Mouse (Mus musculus): ENCODE measurements around the gene Agr2. TPM values are rescaled to one million over a fixed set of nuclear protein-coding genes. Genes with fewer than 3 reads are reported as not detected.

Agr2 gene
- polyA plus RNA-seq, 1 experiment from 2014 or later: not detected

DNA sequence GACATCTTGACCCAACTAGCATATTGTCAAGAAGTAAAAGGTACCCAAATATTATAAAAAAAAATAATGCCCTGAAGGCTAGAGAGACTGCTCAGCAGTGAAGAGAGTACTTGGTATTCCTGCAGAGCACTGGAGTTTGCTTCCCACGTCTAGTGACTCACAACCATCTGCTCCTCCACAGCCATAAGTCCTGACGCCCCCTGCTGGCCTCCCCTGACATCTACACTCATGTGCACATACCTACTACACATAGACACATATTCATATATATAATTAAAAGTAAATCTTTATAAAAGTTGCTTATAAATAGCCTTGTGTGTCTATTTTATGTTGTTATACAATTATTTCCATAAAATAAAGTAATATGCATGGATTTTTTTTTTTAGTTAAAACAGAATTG is 25.1 kb downstream of the Agr2 start:
- Histone ChIP-seq H3K4me1 (ENCODE audit: control insufficient read depth, insufficient read depth, low read length) (no peaks in the 10 kb centered on the region), H3K9ac (ENCODE audit: low read length) (no peak overlapping the region), H3K27me3 (ENCODE audit: control insufficient read depth, insufficient read depth, low read length) (no peaks in the 10 kb centered on the region), H3K9me3 (ENCODE audit: control insufficient read depth, low read length) (no peaks in the 10 kb centered on the region), H3K27ac (ENCODE audit: low read depth, low read length) (no peak overlapping the region), H3K36me3 (ENCODE audit: control insufficient read depth, insufficient read depth, low read length) (peaks cover 7% of the 10 kb centered on the region; the same call in 1 of the 2 replicates), H3K4me3 (ENCODE audit: low read depth, low read length) (no peak overlapping the region), H3K4me2 (no peak overlapping the region)
- 79% methylated on average over 2 of the region's 2 CpGs for WGBS
- ATAC-seq (ENCODE audit: low FRiP score): no peak
- no peak for DNase-seq (ENCODE audit: low spot score, missing footprints)

- 87% methylated on average over 4 of the region's 4 CpGs for WGBS
- peaks cover 7% of the 10 kb centered on the region; the same call in 1 of the 2 replicates for H3K36me3 ChIP-seq (ENCODE audit: control insufficient read depth, insufficient read depth, low read length)
- H3K27ac ChIP-seq (ENCODE audit: low read depth, low read length): no peak overlapping the region
- no peak for DNase-seq (ENCODE audit: low spot score, missing footprints)
- H3K4me2 ChIP-seq: no peak overlapping the region
- no peak overlapping the region for H3K4me3 ChIP-seq (ENCODE audit: low read depth, low read length)
- no peaks in the 10 kb centered on the region for H3K4me1 ChIP-seq (ENCODE audit: control insufficient read depth, insufficient read depth, low read length)
- ATAC-seq (ENCODE audit: low FRiP score): no peak
- H3K9me3 ChIP-seq (ENCODE audit: control insufficient read depth, low read length): no peaks in the 10 kb centered on the region
- no peaks in the 10 kb centered on the region for H3K27me3 ChIP-seq (ENCODE audit: control insufficient read depth, insufficient read depth, low read length)
- no peak overlapping the region for H3K9ac ChIP-seq (ENCODE audit: low read length)
Observed at GRCm38 (mm10) chr12:36019572-36019971, 26.9 kb downstream of the Agr2 start.

DNA sequence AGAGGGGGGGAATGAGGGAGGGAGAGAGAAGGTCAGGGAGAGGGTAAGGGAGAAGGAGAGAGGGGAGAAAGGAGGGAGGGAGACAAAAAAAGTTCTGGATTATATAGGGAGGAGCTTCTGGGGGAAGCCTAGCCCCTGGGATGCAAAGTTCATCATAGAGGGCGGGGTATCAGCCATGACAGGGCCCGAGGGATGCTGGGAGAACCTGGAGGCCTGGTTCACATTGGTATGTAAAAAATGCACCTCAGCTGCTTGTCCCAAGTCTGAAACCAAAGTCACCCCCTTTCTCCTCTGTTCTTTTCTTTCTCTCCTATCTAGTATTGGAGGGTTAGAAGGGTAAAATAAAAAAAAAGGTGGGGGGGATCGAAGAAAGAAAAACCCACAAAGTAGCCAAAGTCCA is 27.4 kb downstream of the Agr2 start:
- ATAC-seq (ENCODE audit: low FRiP score) (no peak), DNase-seq (ENCODE audit: low spot score, missing footprints) (no peak)
- Histone ChIP-seq H3K27ac (ENCODE audit: low read depth, low read length) (no peak overlapping the region), H3K9ac (ENCODE audit: low read length) (no peak overlapping the region), H3K4me2 (no peak overlapping the region), H3K4me3 (ENCODE audit: low read depth, low read length) (no peak overlapping the region), H3K27me3 (ENCODE audit: control insufficient read depth, insufficient read depth, low read length) (no peaks in the 10 kb centered on the region), H3K36me3 (ENCODE audit: control insufficient read depth, insufficient read depth, low read length) (peaks cover 7% of the 10 kb centered on the region; the same call in 1 of the 2 replicates), H3K9me3 (ENCODE audit: control insufficient read depth, low read length) (no peaks in the 10 kb centered on the region), H3K4me1 (ENCODE audit: control insufficient read depth, insufficient read depth, low read length) (no peaks in the 10 kb centered on the region)
- WGBS: 87% methylated on average over 3 of the region's 3 CpGs

DNA sequence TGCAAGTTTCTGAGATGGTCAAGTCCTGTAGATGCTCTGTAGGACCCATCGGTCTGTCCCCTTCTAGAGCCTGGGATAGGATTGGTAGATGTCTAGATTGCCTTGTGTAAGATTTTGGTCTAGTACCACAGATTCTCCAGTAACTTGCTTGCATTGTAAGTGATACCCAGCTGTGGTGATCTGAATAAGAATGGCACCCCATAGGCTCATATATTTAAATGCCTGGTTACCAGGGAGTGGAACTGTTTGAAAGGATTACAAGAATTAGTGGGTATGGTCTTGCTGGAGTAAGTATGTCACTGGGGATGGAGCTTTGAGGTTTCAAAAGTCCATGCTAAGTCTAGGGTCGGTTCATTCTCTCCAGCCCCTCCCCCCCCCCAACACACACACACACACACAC is 28.0 kb downstream of the Agr2 start:
- peaks cover 7% of the 10 kb centered on the region; the same call in 1 of the 2 replicates for H3K36me3 ChIP-seq (ENCODE audit: control insufficient read depth, insufficient read depth, low read length)
- WGBS: 85% methylated on average over 2 of the region's 2 CpGs

GRCm38 (mm10) chr12:36026126-36026525 is 33.4 kb downstream of the Agr2 start:
- Histone ChIP-seq H3K4me3 (ENCODE audit: low read depth, low read length) (no peak overlapping the region), H3K9ac (ENCODE audit: low read length) (no peak overlapping the region), H3K27ac (ENCODE audit: low read depth, low read length) (no peak overlapping the region), H3K27me3 (ENCODE audit: control insufficient read depth, insufficient read depth, low read length) (no peaks in the 10 kb centered on the region), H3K4me2 (no peak overlapping the region), H3K4me1 (ENCODE audit: control insufficient read depth, insufficient read depth, low read length) (no peaks in the 10 kb centered on the region), H3K9me3 (ENCODE audit: control insufficient read depth, low read length) (no peaks in the 10 kb centered on the region), H3K36me3 (ENCODE audit: control insufficient read depth, insufficient read depth, low read length) (peaks cover 2% of the 10 kb centered on the region; the same call in 1 of the 2 replicates)
- peak; percentile 35 for DNase-seq (ENCODE audit: low spot score, missing footprints)
- 93% methylated on average over 4 of the region's 4 CpGs for WGBS
- ATAC-seq (ENCODE audit: low FRiP score): no peak

More for the DNA sequence above, 28.0 kb downstream of the Agr2 start:
- H3K4me2 ChIP-seq: no peak overlapping the region
- ATAC-seq (ENCODE audit: low FRiP score) (no peak), DNase-seq (ENCODE audit: low spot score, missing footprints) (no peak)
- no peaks in the 10 kb centered on the region for H3K9me3 ChIP-seq (ENCODE audit: control insufficient read depth, low read length)
- no peak overlapping the region for H3K4me3 ChIP-seq (ENCODE audit: low read depth, low read length)
- no peaks in the 10 kb centered on the region for H3K4me1 ChIP-seq (ENCODE audit: control insufficient read depth, insufficient read depth, low read length)
- H3K27ac ChIP-seq (ENCODE audit: low read depth, low read length): no peak overlapping the region
- H3K9ac ChIP-seq (ENCODE audit: low read length): no peak overlapping the region
- no peaks in the 10 kb centered on the region for H3K27me3 ChIP-seq (ENCODE audit: control insufficient read depth, insufficient read depth, low read length)

DNA sequence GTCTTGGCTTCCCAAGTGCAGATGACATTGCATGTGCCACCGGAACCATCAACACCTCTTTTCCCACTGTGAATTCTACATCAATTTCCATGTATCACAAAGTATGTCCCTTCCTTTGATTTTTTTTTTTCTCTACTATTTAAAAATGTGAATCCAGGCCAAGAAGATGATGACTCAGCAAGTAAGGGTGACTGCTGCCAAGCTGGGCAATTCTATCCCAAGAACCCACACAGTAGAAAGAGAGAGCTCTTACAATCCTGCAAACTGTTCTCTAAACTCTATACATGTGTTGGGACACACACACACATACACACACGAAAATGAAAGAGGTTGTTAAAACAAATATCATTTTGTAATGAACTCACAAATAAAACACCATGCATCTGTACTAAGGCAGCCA is 34.5 kb downstream of the Agr2 start:
- no peak for ATAC-seq (ENCODE audit: low FRiP score)
- H3K4me2 ChIP-seq: no peak overlapping the region
- WGBS: 89% methylated on average over 2 of the region's 2 CpGs

GRCm38 (mm10) chr12:36028968-36029645 is 36.4 kb downstream of the Agr2 start:
- Histone ChIP-seq H3K4me1 (ENCODE audit: control insufficient read depth, insufficient read depth, low read length) (no peaks in the 10 kb centered on the region), H3K27me3 (ENCODE audit: control insufficient read depth, insufficient read depth, low read length) (no peaks in the 10 kb centered on the region), H3K4me2 (no peak overlapping the region), H3K4me3 (ENCODE audit: low read depth, low read length) (no peak overlapping the region), H3K9ac (ENCODE audit: low read length) (no peak overlapping the region), H3K9me3 (ENCODE audit: control insufficient read depth, low read length) (no peaks in the 10 kb centered on the region), H3K27ac (ENCODE audit: low read depth, low read length) (no peak overlapping the region), H3K36me3 (ENCODE audit: control insufficient read depth, insufficient read depth, low read length) (no peaks in the 10 kb centered on the region)
- ATAC-seq (ENCODE audit: low FRiP score) (no peak), DNase-seq (ENCODE audit: low spot score, missing footprints) (peak; percentile 33)
- WGBS: 69% methylated on average over 5 of the region's 5 CpGs

More for the DNA sequence above, 34.5 kb downstream of the Agr2 start:
- peak; percentile 35 for DNase-seq (ENCODE audit: low spot score, missing footprints)
- H3K27me3 ChIP-seq (ENCODE audit: control insufficient read depth, insufficient read depth, low read length): no peaks in the 10 kb centered on the region
- no peaks in the 10 kb centered on the region for H3K4me1 ChIP-seq (ENCODE audit: control insufficient read depth, insufficient read depth, low read length)
- no peak overlapping the region for H3K9ac ChIP-seq (ENCODE audit: low read length)
- H3K27ac ChIP-seq (ENCODE audit: low read depth, low read length): no peak overlapping the region
- no peaks in the 10 kb centered on the region for H3K9me3 ChIP-seq (ENCODE audit: control insufficient read depth, low read length)
- H3K4me3 ChIP-seq (ENCODE audit: low read depth, low read length): no peak overlapping the region
- H3K36me3 ChIP-seq (ENCODE audit: control insufficient read depth, insufficient read depth, low read length): no peaks in the 10 kb centered on the region

DNA sequence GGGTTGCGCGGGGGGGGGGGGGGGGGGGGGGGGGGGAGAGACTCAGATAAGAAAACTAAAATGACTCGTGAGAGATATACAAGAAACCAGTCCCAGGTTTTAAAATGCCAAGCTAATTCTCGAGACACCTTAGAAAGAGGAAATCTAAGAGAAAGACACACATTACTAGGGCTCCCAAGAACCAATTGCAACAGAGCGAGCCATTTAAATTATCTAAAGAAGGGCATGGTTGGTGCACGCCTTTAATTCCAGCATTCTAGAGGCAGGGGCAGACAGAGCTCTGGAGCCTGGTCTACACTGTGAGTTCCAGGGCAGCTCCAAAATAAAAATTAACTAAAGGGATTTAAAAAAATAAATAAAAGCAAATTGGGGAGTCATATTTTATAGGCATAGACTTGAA is 37.0 kb downstream of the Agr2 start:
- no peak overlapping the region for H3K4me2 ChIP-seq
- no peak overlapping the region for H3K27ac ChIP-seq (ENCODE audit: low read depth, low read length)
- H3K36me3 ChIP-seq (ENCODE audit: control insufficient read depth, insufficient read depth, low read length): no peaks in the 10 kb centered on the region
- no peak overlapping the region for H3K9ac ChIP-seq (ENCODE audit: low read length)
- ATAC-seq (ENCODE audit: low FRiP score) (no peak), DNase-seq (ENCODE audit: low spot score, missing footprints) (no peak)
- no peak overlapping the region for H3K4me3 ChIP-seq (ENCODE audit: low read depth, low read length)
- no peaks in the 10 kb centered on the region for H3K4me1 ChIP-seq (ENCODE audit: control insufficient read depth, insufficient read depth, low read length)
- H3K9me3 ChIP-seq (ENCODE audit: control insufficient read depth, low read length): no peaks in the 10 kb centered on the region
- WGBS: 86% methylated on average over 4 of the region's 6 CpGs
- no peaks in the 10 kb centered on the region for H3K27me3 ChIP-seq (ENCODE audit: control insufficient read depth, insufficient read depth, low read length)

DNA sequence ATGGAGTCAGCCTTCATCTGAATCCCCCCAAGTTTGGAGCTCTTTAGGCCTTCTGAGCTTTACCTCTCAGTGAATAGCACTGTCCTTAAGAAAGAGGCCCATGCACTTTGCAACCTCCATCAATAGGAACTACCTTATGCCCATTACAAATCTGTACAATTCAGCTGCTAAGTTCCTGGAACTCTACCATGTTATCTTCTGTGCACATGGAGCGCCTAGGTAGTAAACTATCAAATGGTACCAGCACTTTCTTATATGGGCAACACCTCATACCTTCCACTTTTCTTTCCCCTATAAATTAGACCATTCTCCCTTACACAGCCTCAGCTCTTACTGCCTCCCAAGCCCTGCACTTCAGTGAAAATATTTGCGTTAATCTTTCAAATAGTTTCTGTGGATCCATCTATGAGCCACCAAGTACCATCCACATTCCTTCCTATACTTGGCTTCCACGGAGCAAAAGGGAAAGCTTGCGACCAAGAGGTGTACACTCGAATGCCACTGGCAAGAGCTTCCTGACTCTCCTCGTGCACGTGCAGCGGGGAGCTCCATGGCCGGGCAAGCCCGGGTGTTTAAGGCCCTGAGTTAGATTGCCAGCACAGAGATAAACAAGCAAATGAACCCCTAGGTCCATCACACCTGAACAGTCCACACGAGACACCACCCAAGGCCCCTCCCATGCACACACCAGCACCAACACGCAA is 38.1 kb downstream of the Agr2 start:
- 90% methylated on average over 12 of the region's 12 CpGs for WGBS
- Histone ChIP-seq H3K27me3 (ENCODE audit: control insufficient read depth, insufficient read depth, low read length) (no peaks in the 10 kb centered on the region), H3K9ac (ENCODE audit: low read length) (no peak overlapping the region), H3K36me3 (ENCODE audit: control insufficient read depth, insufficient read depth, low read length) (no peaks in the 10 kb centered on the region), H3K4me1 (ENCODE audit: control insufficient read depth, insufficient read depth, low read length) (no peaks in the 10 kb centered on the region), H3K27ac (ENCODE audit: low read depth, low read length) (no peak overlapping the region), H3K4me3 (ENCODE audit: low read depth, low read length) (no peak overlapping the region), H3K9me3 (ENCODE audit: control insufficient read depth, low read length) (no peaks in the 10 kb centered on the region), H3K4me2 (no peak overlapping the region)
- ATAC-seq (ENCODE audit: low FRiP score) (no peak), DNase-seq (ENCODE audit: low spot score, missing footprints) (peak; percentile 39)

Data from midbrain, embryonic 11.5 days (tissue).